In the genomic region with DNA sequence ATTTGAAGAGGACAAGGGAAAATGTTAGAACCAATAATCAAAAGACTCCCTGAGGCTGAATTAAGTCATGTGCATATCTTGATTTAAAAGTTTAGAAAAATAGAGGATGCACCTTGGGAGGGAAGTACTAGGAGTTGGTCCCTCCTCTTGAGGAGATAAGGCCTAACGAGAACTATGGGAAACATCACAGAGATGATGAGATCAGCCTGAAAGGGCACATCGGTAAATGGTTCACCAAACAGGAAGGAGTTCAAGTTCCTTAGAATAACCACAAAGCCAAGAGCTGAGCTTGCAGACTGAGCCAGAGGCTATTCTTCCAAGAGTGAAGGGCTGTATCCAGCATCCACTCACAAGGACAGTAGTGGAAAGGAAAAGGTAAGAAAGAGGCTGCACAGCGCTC, we compare ENCODE assay signal across 17 mouse cellular contexts.
"Had no signal": no experiment of that assay in that cellular context is flagged by ENCODE, and none has a peak within 500 bp of the region (broad histone marks: within the 10 kb centered on the region; RNA-seq: fewer than 3 reads in every experiment).

No protein-coding gene starts in this region.

- H3K27me3 ChIP-seq: liver, embryonic 13.5 days; neural tube, embryonic 12.5 days; neural tube, embryonic 15.5 days had no signal

- H3K27ac ChIP-seq: liver, embryonic 13.5 days; midbrain, embryonic 10.5 days; neural tube, embryonic 12.5 days had no signal

- DNase-seq: kidney, adult 18-20 months; kidney, adult 9 months; kidney, postnatal 14 days; kidney, postnatal 4 days; liver, embryonic 13.5 days; lung, adult 2 months; lung, postnatal 14 days; lung, postnatal 4 days; midbrain, embryonic 14.5 days; retina, postnatal 1 day; right cerebral cortex, postnatal 25 days; spleen, adult 18-20 months; thymus, adult 18-20 months; thymus, postnatal 36 days had no signal

- H3K36me3 ChIP-seq: liver, embryonic 13.5 days; midbrain, embryonic 10.5 days; neural tube, embryonic 12.5 days; neural tube, embryonic 15.5 days had no signal

- H3K4me3 ChIP-seq: liver, embryonic 13.5 days; midbrain, embryonic 10.5 days; neural tube, embryonic 12.5 days; neural tube, embryonic 15.5 days had no signal

- H3K4me2 ChIP-seq: liver, embryonic 13.5 days; neural tube, embryonic 12.5 days; neural tube, embryonic 15.5 days had no signal

- H3K9ac ChIP-seq: liver, embryonic 13.5 days; neural tube, embryonic 12.5 days; neural tube, embryonic 15.5 days had no signal

- H3K9me3 ChIP-seq: liver, embryonic 13.5 days; midbrain, embryonic 10.5 days; neural tube, embryonic 12.5 days; neural tube, embryonic 15.5 days had no signal

- H3K4me1 ChIP-seq: neural tube, embryonic 12.5 days; neural tube, embryonic 15.5 days had no signal
